Mouse (Mus musculus): ENCODE data around the gene Eid3. TPM values are rescaled to one million over a fixed set of nuclear protein-coding genes. Genes with fewer than 3 reads are reported as not detected.

Eid3 gene
- total and polyA plus RNA-seq, 2 experiments: 0.50 to 2.3 TPM

DNA sequence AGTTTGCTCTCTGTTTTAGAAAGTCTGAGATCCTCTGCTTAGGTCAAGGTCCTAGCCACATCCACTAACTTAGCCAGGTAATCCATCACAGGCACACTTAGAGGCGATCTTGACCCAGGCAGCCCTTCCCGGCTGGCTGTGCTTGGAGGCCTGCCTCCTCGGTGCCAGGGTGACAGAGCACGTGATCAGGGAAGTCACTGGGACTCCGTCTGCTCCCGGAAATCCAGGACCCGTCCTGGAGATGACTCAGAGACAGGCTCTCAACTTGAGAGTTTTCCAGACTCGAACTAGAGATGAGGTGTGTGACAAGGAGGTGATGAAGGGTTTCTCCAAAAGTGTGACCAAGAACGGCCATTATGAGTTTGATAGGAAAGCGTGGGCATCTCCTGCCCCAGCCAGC is 41.9 kb upstream of the Eid3 start:
- Histone ChIP-seq H3K79me2 (ENCODE audit: control insufficient read depth, insufficient read depth, low read length) (no peaks in the 10 kb centered on the region), H3K27ac (replicated peaks; ENCODE audit: insufficient read depth, low read depth, low read length) (no peak overlapping the region), H3K4me3 (ENCODE audit: insufficient read depth, low read depth, low read length) (no peak overlapping the region), H3K27me3 (ENCODE audit: control insufficient read depth, insufficient read depth, low read length) (no peaks in the 10 kb centered on the region), H3K36me3 (ENCODE audit: control insufficient read depth, insufficient read depth, low read length) (no peaks in the 10 kb centered on the region), H3K4me1 (ENCODE audit: control insufficient read depth, insufficient read depth, low read length) (no peaks in the 10 kb centered on the region), H3K9ac (ENCODE audit: low read depth, low read length) (no peak overlapping the region)
- 68% methylated on average over 10 of the region's 10 CpGs for WGBS
- no peak for TF ChIP-seq POLR2A (IDR thresholded peaks at IDR 0.05; ENCODE audit: extremely low read depth, insufficient read depth, low read length)
- TF ChIP-seq CTCF (IDR thresholded peaks at IDR 0.05; ENCODE audit: low read depth, low read length): no peak
- DNase-seq (ENCODE audit: extremely low read depth, low read depth, low spot score): no peak

DNA sequence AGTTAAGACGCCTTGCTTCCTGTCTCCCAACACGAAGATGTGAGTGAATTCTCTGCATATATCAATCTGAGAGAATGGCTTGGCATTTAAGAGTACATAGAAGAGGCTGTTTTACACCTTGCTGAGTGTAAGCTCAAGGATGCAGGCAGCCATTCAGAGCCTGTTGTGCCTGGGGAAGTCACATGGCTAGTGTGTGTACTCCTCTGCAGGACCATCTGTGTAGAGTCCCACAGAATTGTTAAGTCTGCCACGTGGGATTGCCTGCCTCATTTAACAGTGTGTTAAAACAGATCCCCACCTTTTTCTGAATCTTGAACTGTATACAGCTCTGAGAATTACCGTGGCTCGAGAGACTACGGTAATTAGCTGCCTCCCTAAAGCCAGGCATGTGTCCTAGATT is 39.9 kb upstream of the Eid3 start:
- whole genome bisulfite sequencing: 57% methylated on average over 6 of the region's 6 CpGs
- TF ChIP-seq POLR2A (IDR thresholded peaks at IDR 0.05; ENCODE audit: extremely low read depth, insufficient read depth, low read length) (no peak), CTCF (IDR thresholded peaks at IDR 0.05; ENCODE audit: low read depth, low read length) (no peak)
- H3K9ac ChIP-seq (ENCODE audit: low read depth, low read length): no peak overlapping the region
- no peaks in the 10 kb centered on the region for H3K4me1 ChIP-seq (ENCODE audit: control insufficient read depth, insufficient read depth, low read length)
- DNase-seq (ENCODE audit: extremely low read depth, low read depth, low spot score): no peak
- no peak overlapping the region for H3K4me3 ChIP-seq (ENCODE audit: insufficient read depth, low read depth, low read length)
- no peaks in the 10 kb centered on the region for H3K27me3 ChIP-seq (ENCODE audit: control insufficient read depth, insufficient read depth, low read length)
- no peaks in the 10 kb centered on the region for H3K79me2 ChIP-seq (ENCODE audit: control insufficient read depth, insufficient read depth, low read length)
- no peak overlapping the region for H3K27ac ChIP-seq (replicated peaks; ENCODE audit: insufficient read depth, low read depth, low read length)
- H3K36me3 ChIP-seq (ENCODE audit: control insufficient read depth, insufficient read depth, low read length): no peaks in the 10 kb centered on the region

DNA sequence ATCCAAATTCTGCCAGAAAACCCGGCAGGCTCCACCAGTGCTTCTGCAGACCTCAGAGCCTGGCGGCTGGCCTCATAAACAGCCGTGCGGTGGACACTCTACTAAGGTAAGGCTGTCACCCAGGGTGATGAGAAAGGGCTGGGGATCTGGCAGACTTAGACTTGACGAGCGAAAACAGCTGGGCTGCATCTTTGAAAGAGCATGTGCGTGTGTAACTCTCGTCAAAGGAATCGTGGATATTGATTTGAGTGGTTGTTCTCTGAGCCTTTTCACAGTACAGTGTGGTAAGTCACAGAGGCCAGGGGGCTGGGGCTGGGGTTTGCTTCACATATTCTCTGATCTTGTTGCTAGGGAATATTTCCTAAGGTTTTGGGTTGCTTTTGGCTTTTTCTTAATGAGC is 32.5 kb upstream of the Eid3 start, which contains the start of gene Txnrd1:
Txnrd1 (plus strand) TSS at position 26 of the 400 bp plus-strand sequence.
- Histone ChIP-seq H3K4me3 (ENCODE audit: insufficient read depth, low read depth, low read length) (no peak within 1 kb of the TSS), H3K4me1 (ENCODE audit: control insufficient read depth, insufficient read depth, low read length) (no peaks in the 10 kb centered on the region), H3K79me2 (ENCODE audit: control insufficient read depth, insufficient read depth, low read length) (no peaks in the 10 kb centered on the region), H3K27ac (replicated peaks; ENCODE audit: insufficient read depth, low read depth, low read length) (no peak within 1 kb of the TSS), H3K36me3 (ENCODE audit: control insufficient read depth, insufficient read depth, low read length) (no peaks in the 10 kb centered on the region), H3K9ac (ENCODE audit: low read depth, low read length) (no peak within 1 kb of the TSS), H3K27me3 (ENCODE audit: control insufficient read depth, insufficient read depth, low read length) (no peaks in the 10 kb centered on the region)
- no peak for DNase-seq (ENCODE audit: extremely low read depth, low read depth, low spot score)
- WGBS: 81% methylated on average over 9 of the region's 9 CpGs
- no peak for TF ChIP-seq CTCF (IDR thresholded peaks at IDR 0.05; ENCODE audit: low read depth, low read length)
- no peak for TF ChIP-seq POLR2A (IDR thresholded peaks at IDR 0.05; ENCODE audit: extremely low read depth, insufficient read depth, low read length)

DNA sequence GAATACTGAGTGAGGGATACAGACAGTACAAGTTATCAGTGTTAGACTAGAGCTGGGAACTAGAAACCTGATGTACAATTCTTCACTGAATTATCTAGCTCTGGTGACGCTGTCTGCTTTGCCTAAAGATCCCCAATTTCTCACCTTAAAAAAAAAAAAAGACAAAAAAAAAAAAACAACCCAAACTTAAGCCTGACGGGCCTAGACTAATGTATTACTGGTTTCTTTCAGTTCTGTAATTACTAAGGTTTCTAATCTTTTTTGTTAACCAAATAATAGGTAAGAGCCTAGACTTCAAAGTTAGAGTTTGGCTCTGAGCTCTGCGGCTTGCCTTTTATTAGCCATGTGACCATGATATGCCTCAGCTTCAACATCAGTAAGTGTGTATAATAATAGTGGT is 30.5 kb upstream of the Eid3 start:
- Histone ChIP-seq H3K36me3 (ENCODE audit: control insufficient read depth, insufficient read depth, low read length) (no peaks in the 10 kb centered on the region), H3K4me3 (ENCODE audit: insufficient read depth, low read depth, low read length) (no peak overlapping the region), H3K27ac (replicated peaks; ENCODE audit: insufficient read depth, low read depth, low read length) (no peak overlapping the region), H3K79me2 (ENCODE audit: control insufficient read depth, insufficient read depth, low read length) (no peaks in the 10 kb centered on the region), H3K9ac (ENCODE audit: low read depth, low read length) (no peak overlapping the region), H3K4me1 (ENCODE audit: control insufficient read depth, insufficient read depth, low read length) (no peaks in the 10 kb centered on the region), H3K27me3 (ENCODE audit: control insufficient read depth, insufficient read depth, low read length) (no peaks in the 10 kb centered on the region)
- TF ChIP-seq CTCF (IDR thresholded peaks at IDR 0.05; ENCODE audit: low read depth, low read length) (no peak), POLR2A (IDR thresholded peaks at IDR 0.05; ENCODE audit: extremely low read depth, insufficient read depth, low read length) (no peak)
- 97% methylated on average over 3 of the region's 3 CpGs for WGBS
- no peak for DNase-seq (ENCODE audit: extremely low read depth, low read depth, low spot score)

DNA sequence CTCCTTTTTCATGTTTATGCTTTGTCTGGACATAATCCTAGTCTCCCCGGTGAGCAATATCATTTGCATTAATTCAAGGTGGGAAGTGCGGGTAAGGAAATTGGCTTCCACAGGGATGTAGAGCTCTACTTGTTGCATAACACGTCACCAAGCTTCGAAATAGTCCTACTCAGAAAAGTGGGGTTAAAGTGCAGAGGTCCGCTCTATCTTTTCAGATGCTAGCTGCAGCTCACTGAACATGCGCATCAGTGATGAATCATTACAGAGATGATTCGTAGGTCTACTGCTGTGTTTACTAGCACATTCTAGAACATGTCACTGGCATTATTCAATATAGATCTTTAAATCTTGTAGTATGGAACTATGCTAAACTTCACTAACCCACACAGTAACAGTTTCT is 28.0 kb upstream of the Eid3 start:
- H3K79me2 ChIP-seq (ENCODE audit: control insufficient read depth, insufficient read depth, low read length): no peaks in the 10 kb centered on the region
- TF ChIP-seq POLR2A (IDR thresholded peaks at IDR 0.05; ENCODE audit: extremely low read depth, insufficient read depth, low read length): no peak
- TF ChIP-seq CTCF (IDR thresholded peaks at IDR 0.05; ENCODE audit: low read depth, low read length): no peak
- no peak overlapping the region for H3K9ac ChIP-seq (ENCODE audit: low read depth, low read length)
- no peaks in the 10 kb centered on the region for H3K27me3 ChIP-seq (ENCODE audit: control insufficient read depth, insufficient read depth, low read length)
- no peak overlapping the region for H3K27ac ChIP-seq (replicated peaks; ENCODE audit: insufficient read depth, low read depth, low read length)
- H3K4me1 ChIP-seq (ENCODE audit: control insufficient read depth, insufficient read depth, low read length): no peaks in the 10 kb centered on the region
- DNase-seq (ENCODE audit: extremely low read depth, low read depth, low spot score): peak; percentile 52
- H3K36me3 ChIP-seq (ENCODE audit: control insufficient read depth, insufficient read depth, low read length): no peaks in the 10 kb centered on the region
- no peak overlapping the region for H3K4me3 ChIP-seq (ENCODE audit: insufficient read depth, low read depth, low read length)
- WGBS: 52% methylated on average over 7 of the region's 7 CpGs

DNA sequence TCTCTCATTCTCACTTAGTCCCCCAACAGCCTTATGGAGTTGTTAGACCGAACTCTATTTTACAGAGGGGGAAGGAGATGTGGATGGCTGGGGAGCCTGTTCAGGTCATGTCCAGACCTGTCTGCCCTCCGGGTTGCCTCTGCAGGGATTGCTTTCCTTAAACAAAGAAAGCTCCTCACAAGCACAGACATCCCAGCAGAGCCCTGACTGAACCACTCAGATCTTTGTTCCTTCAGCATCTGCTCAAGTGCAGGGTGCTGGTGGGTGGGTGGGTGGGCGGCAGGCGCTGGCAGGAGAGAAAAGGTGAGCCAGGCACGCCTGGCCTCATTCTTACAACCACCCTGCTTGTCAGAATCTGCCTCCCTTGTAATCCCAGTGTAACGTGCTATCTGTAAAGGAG is 22.3 kb upstream of the Eid3 start:
- no peaks in the 10 kb centered on the region for H3K79me2 ChIP-seq (ENCODE audit: control insufficient read depth, insufficient read depth, low read length)
- H3K36me3 ChIP-seq (ENCODE audit: control insufficient read depth, insufficient read depth, low read length): no peaks in the 10 kb centered on the region
- DNase-seq (ENCODE audit: extremely low read depth, low read depth, low spot score): no peak
- H3K27me3 ChIP-seq (ENCODE audit: control insufficient read depth, insufficient read depth, low read length): no peaks in the 10 kb centered on the region
- H3K4me3 ChIP-seq (ENCODE audit: insufficient read depth, low read depth, low read length): no peak overlapping the region
- no peak for TF ChIP-seq POLR2A (IDR thresholded peaks at IDR 0.05; ENCODE audit: extremely low read depth, insufficient read depth, low read length)
- TF ChIP-seq CTCF (IDR thresholded peaks at IDR 0.05; ENCODE audit: low read depth, low read length): no peak
- no peak overlapping the region for H3K27ac ChIP-seq (replicated peaks; ENCODE audit: insufficient read depth, low read depth, low read length)
- H3K9ac ChIP-seq (ENCODE audit: low read depth, low read length): no peak overlapping the region
- WGBS: 79% methylated on average over 6 of the region's 6 CpGs
- H3K4me1 ChIP-seq (ENCODE audit: control insufficient read depth, insufficient read depth, low read length): peaks cover 3% of the 10 kb centered on the region; the same call in 1 of the 2 replicates
